Mouse (Mus musculus) liver, adult 2 months (tissue): ENCODE results near the gene Ptprd.

ENCODE experiments used
- CTCF ChIP-seq: fragments of 200-500 bp; IDR thresholded peaks from 2 replicates; pipeline ENCODE4 v1.5.1; 2011; ENCODE audit warnings: low read depth, low read length, control low read depth
- POLR2A ChIP-seq: fragments of 200-500 bp; IDR thresholded peaks from 2 replicates; pipeline ENCODE4 v1.6.1; 2011; ENCODE audit warnings: low read length, control low read depth; ENCODE audit not compliant: insufficient read depth; ENCODE audit errors: extremely low read depth

GRCm38 (mm10) chr4:76351201-76351979 is 1860.4 kb downstream of the Ptprd start:
- TF ChIP-seq CTCF (no peak), POLR2A (no peak)
